Mouse (Mus musculus): ENCODE measurements around the gene Fbxw25.
"Not testable (repeated sequence)": the region's sequence is repeated elsewhere in the genome, so short reads cannot be mapped to it uniquely, and the experiment has no call there.

The Fbxw25 gene

GRCm38 (mm10) chr9:109664552-109664951 is at the start of gene Fbxw25:
Gene Fbxw25, minus strand, starts transcription at chr9:109664652.
- not testable (repeated sequence) for DNase-seq

- DNase-seq: not testable (repeated sequence)
These were observed 38.1 kb upstream of the Fbxw25 start, which contains the start of gene Fbxw18 for GRCm38 (mm10) chr9:109702600-109702999. Gene Fbxw18, minus strand, starts transcription at chr9:109702700.

GRCm38 (mm10) chr9:109685299-109685698 is 20.8 kb upstream of the Fbxw25 start:
- DNase-seq: peak; percentile 5

GRCm38 (mm10) chr9:109625957-109626356 is 38.5 kb downstream of the Fbxw25 start, which contains the start of gene Fbxw24:
Gene Fbxw24, minus strand, starts transcription at chr9:109626057.
- not testable (repeated sequence) for DNase-seq

- peak; percentile 0 for DNase-seq
These were observed 57.6 kb downstream of the Fbxw25 start for GRCm38 (mm10) chr9:109606837-109607236.

- not testable (repeated sequence) for DNase-seq
These were observed 62.3 kb downstream of the Fbxw25 start for GRCm38 (mm10) chr9:109602128-109602527.

GRCm38 (mm10) chr9:109597226-109597625 is 67.2 kb downstream of the Fbxw25 start:
- DNase-seq: no peak
